Mouse (Mus musculus) embryonic fibroblast, embryonic 13.5 days (primary cell): Measurements from ENCODE around the gene Fkbp15.

Source experiments
- CTCF ChIP-seq: IDR thresholded peaks from 2 replicates; pipeline ENCODE4 v1.5.1; 2011; ENCODE audit warnings: mild to moderate bottlenecking, control low read depth, low read length, moderate library complexity, borderline replicate concordance; ENCODE audit not compliant: insufficient read depth
- POLR2A ChIP-seq: IDR thresholded peaks from 2 replicates; pipeline ENCODE4 v1.6.1; 2011; ENCODE audit warnings: low read depth, mild to moderate bottlenecking, control low read depth, low read length, moderate library complexity

DNA sequence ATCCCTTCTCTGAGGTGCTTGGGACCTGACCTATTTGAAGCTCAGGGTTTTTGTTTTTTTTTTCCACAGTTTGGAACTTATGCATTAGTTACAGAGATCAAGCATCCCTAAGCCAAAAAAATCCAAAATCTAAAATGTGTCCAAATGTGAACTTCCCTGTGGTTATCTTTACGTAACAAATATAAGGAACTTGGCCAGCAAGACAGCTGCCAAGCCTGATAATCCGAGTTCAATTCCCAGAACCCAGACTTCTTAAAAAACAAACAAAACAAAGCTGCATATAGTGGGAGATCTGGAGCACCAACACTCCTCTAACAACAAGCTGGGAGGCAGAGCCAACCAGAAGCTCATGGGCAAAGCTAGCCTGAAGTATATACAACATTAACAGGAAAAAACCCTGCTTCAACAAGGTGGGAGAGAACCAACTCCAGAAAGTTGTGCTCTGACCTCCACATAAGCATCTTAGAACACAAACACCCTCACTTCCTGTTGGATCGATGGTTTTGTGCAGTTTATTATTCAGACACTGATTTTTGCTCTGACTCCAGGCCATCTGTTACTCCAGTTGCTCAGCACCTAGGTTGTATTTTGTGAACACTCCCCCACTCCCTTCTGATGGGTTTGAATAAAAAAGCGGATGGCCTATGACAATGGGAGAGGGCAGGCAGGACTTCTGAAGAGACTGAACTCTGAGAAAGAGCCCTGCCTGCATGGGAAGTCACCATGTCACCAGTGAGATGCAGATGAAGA is 37.4 kb upstream of the Fkbp15 start:
- TF ChIP-seq CTCF (no peak), POLR2A (no peak)
